Mouse (Mus musculus): ENCODE results near the gene Ushbp1. TPM values are rescaled to one million over a fixed set of nuclear protein-coding genes. Genes with fewer than 3 reads are reported as not detected.
"Not testable (repeated sequence)": the region's sequence is repeated elsewhere in the genome, so short reads cannot be mapped to it uniquely, and the experiment has no call there.

Ushbp1 gene
- polyA plus RNA-seq (2015; fragmentation: Nextera tagmentation; extraction: Ambion mirVana), result 9.2 and 10.2 TPM in 2 replicates

- no peaks in the 10 kb centered on the region for H3K9me3 ChIP-seq
- peak within 1 kb of the TSS; percentile 89 for H3K4me3 ChIP-seq
- H3K4me2 ChIP-seq, result peak within 1 kb of the TSS; percentile 93
- peaks cover 16% of the 10 kb centered on the region for H3K4me1 ChIP-seq
- peak within 1 kb of the TSS; percentile 25; the same call in 1 of the 2 replicates for H3K9ac ChIP-seq
- H3K27me3 ChIP-seq (replicated peaks), result no peaks in the 10 kb centered on the region
- no peak for ATAC-seq (ENCODE audit: extremely low read depth, insufficient number of reproducible peaks, low FRiP score, low TSS enrichment)
- H3K36me3 ChIP-seq, result peaks cover 21% of the 10 kb centered on the region
- WGBS, result 73% methylated on average over 9 of the region's 9 CpGs
- peak within 1 kb of the TSS; percentile 82 for H3K27ac ChIP-seq (replicated peaks)
Measured at GRCm38 (mm10) chr8:71395629-71396028, at the start of gene Ushbp1. Ushbp1 (minus strand) TSS chr8:71395802.

GRCm38 (mm10) chr8:71445096-71445495 lies 49.5 kb upstream of the Ushbp1 start:
- no peak for ATAC-seq (ENCODE audit: extremely low read depth, insufficient number of reproducible peaks, low FRiP score, low TSS enrichment)
- Histone ChIP-seq H3K4me2 (no peak overlapping the region), H3K9ac (no peak overlapping the region), H3K27ac (replicated peaks) (no peak overlapping the region), H3K9me3 (no peaks in the 10 kb centered on the region), H3K4me3 (no peak overlapping the region), H3K4me1 (no peaks in the 10 kb centered on the region), H3K27me3 (replicated peaks) (peaks cover 36% of the 10 kb centered on the region), H3K36me3 (no peaks in the 10 kb centered on the region)
- 72% methylated on average over 7 of the region's 7 CpGs for WGBS

- under 1% methylated on average over 7 of the region's 7 CpGs for WGBS
- Histone ChIP-seq H3K36me3 (no peaks in the 10 kb centered on the region), H3K4me2 (no peak overlapping the region), H3K4me3 (no peak overlapping the region), H3K9ac (no peak overlapping the region), H3K27ac (replicated peaks) (no peak overlapping the region), H3K4me1 (no peaks in the 10 kb centered on the region), H3K9me3 (no peaks in the 10 kb centered on the region), H3K27me3 (replicated peaks) (peaks cover 45% of the 10 kb centered on the region)
- ATAC-seq (ENCODE audit: extremely low read depth, insufficient number of reproducible peaks, low FRiP score, low TSS enrichment), result no peak
Measured at GRCm38 (mm10) chr8:71441404-71441803, 45.8 kb upstream of the Ushbp1 start.

DNA sequence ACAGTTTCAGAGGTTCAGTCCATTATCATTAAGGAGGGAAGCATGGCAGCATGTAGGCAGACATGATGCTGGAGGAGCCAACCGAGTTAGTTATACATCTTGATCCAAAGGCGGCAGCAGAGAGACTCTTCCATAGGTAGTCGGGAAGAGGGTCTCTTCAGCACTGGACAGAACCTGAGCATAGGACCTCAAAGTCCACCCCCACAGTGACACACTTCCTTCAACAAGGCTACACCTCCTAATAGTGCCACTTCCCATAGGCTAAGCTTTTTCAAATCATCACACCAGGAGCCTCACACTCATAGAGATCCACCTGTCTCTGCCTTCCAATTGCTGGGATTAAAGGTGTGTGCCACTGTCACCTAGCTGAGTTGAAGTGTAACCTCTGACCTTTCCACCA lies 41.4 kb upstream of the Ushbp1 start:
- H3K4me2 ChIP-seq, result no peak overlapping the region
- H3K9me3 ChIP-seq, result peaks cover 3% of the 10 kb centered on the region; the same call in 1 of the 2 replicates
- 39% methylated on average over 3 of the region's 3 CpGs for WGBS

DNA sequence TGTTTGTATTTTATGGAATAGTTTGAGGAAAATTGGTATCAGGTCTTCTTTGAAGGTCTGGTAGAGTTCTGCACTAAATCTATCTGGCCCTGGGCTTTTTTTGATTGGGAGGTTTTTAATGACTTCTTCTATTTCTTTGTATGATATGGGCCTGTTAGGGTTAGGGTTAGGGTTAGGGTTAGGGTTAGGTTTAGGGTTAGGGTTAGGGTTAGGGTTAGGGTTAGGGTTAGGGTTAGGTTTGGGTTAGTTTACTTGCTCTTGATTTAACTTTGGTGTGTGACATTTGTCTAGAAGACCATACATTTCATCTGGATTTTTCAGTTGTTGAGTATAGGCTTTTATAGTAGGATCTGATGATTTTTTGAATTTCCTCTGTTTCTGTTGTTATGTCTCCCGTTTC lies 37.3 kb upstream of the Ushbp1 start:
- not testable (repeated sequence) for H3K36me3 ChIP-seq; H3K4me1 ChIP-seq; H3K27ac ChIP-seq (replicated peaks); H3K4me2 ChIP-seq; H3K9ac ChIP-seq; ATAC-seq (ENCODE audit: extremely low read depth, insufficient number of reproducible peaks, low FRiP score, low TSS enrichment); H3K4me3 ChIP-seq; H3K9me3 ChIP-seq
- peaks cover 13% of the 10 kb centered on the region; the same call in 1 of the 2 replicates for H3K27me3 ChIP-seq (replicated peaks)
- 60% methylated on average over 1 of the region's 1 CpGs for WGBS

More for the DNA sequence above, 41.4 kb upstream of the Ushbp1 start:
- Histone ChIP-seq H3K36me3 (no peaks in the 10 kb centered on the region), H3K4me3 (no peak overlapping the region), H3K27me3 (replicated peaks) (peaks cover 13% of the 10 kb centered on the region), H3K9ac (no peak overlapping the region), H3K27ac (replicated peaks) (no peak overlapping the region), H3K4me1 (no peaks in the 10 kb centered on the region)
- no peak for ATAC-seq (ENCODE audit: extremely low read depth, insufficient number of reproducible peaks, low FRiP score, low TSS enrichment)

DNA sequence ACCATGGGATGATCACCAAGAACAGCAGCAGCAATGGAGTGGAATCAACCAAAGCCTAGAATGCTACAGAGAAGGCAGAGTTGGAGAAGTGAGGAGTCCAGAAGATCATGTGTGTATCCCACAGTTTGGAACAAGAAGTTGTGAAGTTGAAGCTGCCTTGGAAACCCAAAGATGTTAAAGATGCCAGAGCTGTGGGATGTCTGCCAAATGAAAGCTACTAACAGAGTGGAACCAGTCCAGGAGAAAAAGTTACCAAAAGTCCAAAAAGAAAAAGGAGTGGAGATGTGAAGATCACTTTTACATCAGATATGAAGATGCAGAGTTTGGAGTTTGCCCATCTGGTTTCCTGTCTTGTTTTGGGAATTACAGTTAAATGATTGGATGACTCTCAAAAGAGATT lies 26.5 kb upstream of the Ushbp1 start:
- Histone ChIP-seq H3K4me3 (no peak overlapping the region), H3K27me3 (replicated peaks) (0 out of 2 replicates have a peak, but pooled peaks cover 10% of the 10 kb centered on the region), H3K9me3 (0 out of 2 replicates have a peak, but pooled peaks cover 4% of the 10 kb centered on the region), H3K4me2 (no peak overlapping the region), H3K9ac (no peak overlapping the region), H3K4me1 (no peaks in the 10 kb centered on the region), H3K36me3 (no peaks in the 10 kb centered on the region), H3K27ac (replicated peaks) (no peak overlapping the region)
- ATAC-seq (ENCODE audit: extremely low read depth, insufficient number of reproducible peaks, low FRiP score, low TSS enrichment), result no peak

GRCm38 (mm10) chr8:71411535-71412273 lies 16.1 kb upstream of the Ushbp1 start:
- H3K4me3 ChIP-seq, result no peak overlapping the region
- ATAC-seq (ENCODE audit: extremely low read depth, insufficient number of reproducible peaks, low FRiP score, low TSS enrichment), result no peak
- H3K27me3 ChIP-seq (replicated peaks), result 0 out of 2 replicates have a peak, but pooled peaks cover 9% of the 10 kb centered on the region
- H3K4me2 ChIP-seq, result no peak overlapping the region
- peaks cover 11% of the 10 kb centered on the region for H3K4me1 ChIP-seq
- no peaks in the 10 kb centered on the region for H3K9me3 ChIP-seq
- no peak overlapping the region for H3K27ac ChIP-seq (replicated peaks)
- no peak overlapping the region for H3K9ac ChIP-seq
- 44% methylated on average over 11 of the region's 11 CpGs for WGBS
- H3K36me3 ChIP-seq, result peaks cover 32% of the 10 kb centered on the region

DNA sequence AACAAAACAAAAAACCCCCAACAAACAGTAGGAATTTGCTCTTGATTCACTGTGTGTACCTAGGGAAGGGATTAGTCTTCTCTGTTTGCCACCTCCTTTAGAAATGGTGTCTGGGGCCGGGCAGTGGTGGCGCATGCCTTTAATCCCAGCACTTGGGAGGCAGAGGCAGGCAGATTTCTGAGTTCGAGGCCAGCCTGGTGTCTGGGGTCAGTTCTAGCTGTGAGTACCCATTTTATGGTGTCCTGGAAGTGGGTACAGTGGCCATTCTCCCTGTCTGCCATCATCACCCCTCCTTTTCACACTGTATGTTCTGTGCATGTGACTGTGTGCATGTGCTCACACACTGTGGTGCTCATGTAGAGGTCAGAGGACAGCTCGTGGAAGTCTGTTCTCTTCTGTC lies 12.6 kb upstream of the Ushbp1 start:
- Histone ChIP-seq H3K4me3 (no peak overlapping the region), H3K27me3 (replicated peaks) (no peaks in the 10 kb centered on the region), H3K4me1 (peaks cover 25% of the 10 kb centered on the region), H3K4me2 (no peak overlapping the region), H3K9me3 (no peaks in the 10 kb centered on the region), H3K9ac (no peak overlapping the region), H3K27ac (replicated peaks) (no peak overlapping the region), H3K36me3 (peaks cover 33% of the 10 kb centered on the region)
- 89% methylated on average over 4 of the region's 4 CpGs for WGBS
- ATAC-seq (ENCODE audit: extremely low read depth, insufficient number of reproducible peaks, low FRiP score, low TSS enrichment), result no peak

DNA sequence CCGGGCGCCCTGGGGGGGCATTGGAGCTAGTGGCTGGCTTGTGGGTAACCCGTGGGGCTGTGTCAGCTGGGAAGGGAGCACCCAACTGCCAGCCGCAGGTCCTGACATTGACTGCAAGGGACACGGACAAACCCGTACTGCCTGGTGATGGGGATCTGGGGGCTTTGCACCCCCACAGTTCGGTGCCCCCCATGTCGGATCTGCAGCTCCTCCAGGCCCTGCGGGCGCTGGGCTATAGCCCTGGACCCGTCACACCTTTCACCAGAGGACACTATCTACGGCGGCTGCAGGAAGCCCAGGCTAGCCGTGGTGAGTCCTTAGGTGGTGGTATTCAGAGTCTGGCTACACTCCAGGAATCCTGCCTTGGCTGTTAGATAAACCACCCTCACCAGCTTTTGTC lies 11.8 kb upstream of the Ushbp1 start:
- Histone ChIP-seq H3K27me3 (replicated peaks) (no peaks in the 10 kb centered on the region), H3K4me2 (peak overlapping the region; percentile 97), H3K9me3 (no peaks in the 10 kb centered on the region), H3K27ac (replicated peaks) (no peak overlapping the region), H3K4me3 (no peak overlapping the region), H3K4me1 (peaks cover 25% of the 10 kb centered on the region), H3K9ac (peak overlapping the region; percentile 33; the same call in 1 of the 2 replicates), H3K36me3 (peaks cover 35% of the 10 kb centered on the region)
- no peak for ATAC-seq (ENCODE audit: extremely low read depth, insufficient number of reproducible peaks, low FRiP score, low TSS enrichment)
- WGBS, result 89% methylated on average over 14 of the region's 14 CpGs

GRCm38 (mm10) chr8:71406099-71407015 lies 10.8 kb upstream of the Ushbp1 start:
- Histone ChIP-seq H3K9me3 (no peaks in the 10 kb centered on the region), H3K27me3 (replicated peaks) (no peaks in the 10 kb centered on the region), H3K27ac (replicated peaks) (peak overlapping the region; percentile 55; the same call in 1 of the 2 replicates), H3K9ac (peak overlapping the region; percentile 88), H3K4me1 (peaks cover 25% of the 10 kb centered on the region), H3K4me2 (peak overlapping the region; percentile 97), H3K4me3 (peak overlapping the region; percentile 80), H3K36me3 (peaks cover 35% of the 10 kb centered on the region)
- peak; percentile 18; the same call in 1 of the 2 replicates for ATAC-seq (ENCODE audit: extremely low read depth, insufficient number of reproducible peaks, low FRiP score, low TSS enrichment)
- 1% methylated on average over 55 of the region's 55 CpGs for WGBS

DNA sequence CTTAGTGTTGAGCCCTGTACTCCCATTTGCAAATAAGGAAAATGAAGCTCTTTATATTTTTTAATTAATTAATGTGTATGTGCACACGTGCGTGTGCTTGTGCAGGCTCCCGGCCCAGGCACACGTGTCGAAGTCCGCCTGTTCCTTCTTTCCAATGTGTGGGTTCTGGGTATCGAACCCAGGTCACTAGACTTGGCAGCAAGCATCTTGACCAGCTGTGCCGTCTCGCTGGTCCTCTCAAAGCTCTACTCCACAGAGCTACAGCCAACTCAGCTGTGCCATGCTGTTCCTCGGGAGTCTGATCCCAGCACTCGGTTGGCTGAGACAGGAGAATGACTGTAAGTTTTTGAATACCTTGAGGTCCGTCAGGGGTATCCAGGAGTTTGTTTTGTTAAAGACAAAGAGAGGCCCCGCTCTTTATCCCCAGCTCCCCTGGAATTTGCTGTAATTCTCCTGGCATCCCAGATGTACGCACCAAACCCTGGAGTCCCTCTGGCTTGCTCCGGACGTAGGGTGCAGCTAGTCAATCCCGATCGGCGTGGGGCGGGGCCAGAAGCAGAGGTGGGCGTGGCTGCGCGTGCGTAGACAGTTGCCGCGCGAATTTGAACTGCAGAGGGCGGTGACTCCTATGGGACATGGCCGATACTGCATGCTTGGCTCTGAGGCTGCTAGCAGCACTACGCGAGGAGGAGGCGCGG lies 9.9 kb upstream of the Ushbp1 start, which contains the start of gene Ankle1:
Gene Ankle1 (plus strand): TSS at position 610 of the 698 bp plus-strand sequence.
- 13% methylated on average over 33 of the region's 33 CpGs for WGBS
- H3K27ac ChIP-seq (replicated peaks), result peak within 1 kb of the TSS; percentile 55
- H3K4me1 ChIP-seq, result peaks cover 25% of the 10 kb centered on the region
- peak within 1 kb of the TSS; percentile 80 for H3K4me3 ChIP-seq
- H3K4me2 ChIP-seq, result peak within 1 kb of the TSS; percentile 97
- ATAC-seq (ENCODE audit: extremely low read depth, insufficient number of reproducible peaks, low FRiP score, low TSS enrichment), result peak; percentile 71
- H3K27me3 ChIP-seq (replicated peaks), result no peaks in the 10 kb centered on the region
- H3K9me3 ChIP-seq, result no peaks in the 10 kb centered on the region
- peaks cover 41% of the 10 kb centered on the region for H3K36me3 ChIP-seq
- H3K9ac ChIP-seq, result peak within 1 kb of the TSS; percentile 88
